Mouse (Mus musculus) liver, adult 2 months (tissue): ENCODE measurements at regions not wholly inside any gene's neighbourhood (a gene's known extent, or its start where the extent isn't known, plus 50 kb on each side); places are given as distances from the start of the nearest gene placed in this dataset.

Experiments used
- CTCF ChIP-seq: fragments of 200-500 bp; IDR thresholded peaks from 2 replicates; pipeline ENCODE4 v1.5.1; 2011; ENCODE audit warnings: low read depth, low read length, control low read depth
- POLR2A ChIP-seq: fragments of 200-500 bp; IDR thresholded peaks from 2 replicates; pipeline ENCODE4 v1.6.1; 2011; ENCODE audit warnings: low read length, control low read depth; ENCODE audit not compliant: insufficient read depth; ENCODE audit errors: extremely low read depth

DNA sequence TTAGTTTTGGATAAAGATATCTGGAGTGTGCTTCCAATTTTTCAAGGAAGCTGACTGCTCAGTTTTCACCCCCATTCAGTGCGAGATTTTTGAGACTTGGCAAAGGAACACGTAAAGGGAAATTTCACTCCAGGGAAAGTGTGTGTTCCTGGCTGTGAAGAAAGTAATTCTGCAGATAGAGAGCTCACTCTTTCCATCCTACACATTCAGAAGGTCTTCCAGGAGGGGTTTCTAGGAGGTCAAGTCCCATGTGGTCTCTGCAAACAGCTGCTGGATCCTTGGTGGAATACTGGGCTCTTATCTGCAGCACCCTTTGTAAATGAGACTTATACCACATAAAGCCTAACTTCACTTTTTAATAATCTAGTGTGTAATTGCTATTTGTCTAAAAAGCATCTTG, 226.6 kb upstream of the Fat3 start:
- TF ChIP-seq POLR2A, result no peak
- no peak for TF ChIP-seq CTCF
